Mouse (Mus musculus) forebrain, embryonic 16.5 days (tissue): Measurements from ENCODE around the gene Prss54. TPM values are rescaled to one million over a fixed set of nuclear protein-coding genes. Genes with fewer than 3 reads are reported as not detected.

ENCODE experiments used
- ATAC-seq: fragments of 200-750 bp; cut with Nextera tagmentation; 2 replicates; pipeline ENCODE4 v1.8.0; 2017; ENCODE audit warnings: mild to moderate bottlenecking, moderate library complexity
- H3K27ac ChIP-seq: fragments of 300-500 bp; sonication (generic); 2 replicates; pipeline ENCODE4 v1.5.1; 2014; ENCODE audit warnings: low read length, control low read depth
- H3K27me3 ChIP-seq: fragments of 300-500 bp; sonication (generic); replicated peaks from 2 replicates; pipeline ENCODE4 v1.6.1; 2014; ENCODE audit warnings: low read length; ENCODE audit not compliant: control insufficient read depth, insufficient read depth
- H3K36me3 ChIP-seq: fragments of 300-500 bp; sonication (generic); 2 replicates; pipeline ENCODE4 v1.6.1; 2014; ENCODE audit not compliant: control insufficient read depth, insufficient read depth
- H3K4me1 ChIP-seq: fragments of 300-500 bp; sonication (generic); replicated peaks from 2 replicates; pipeline ENCODE4 v1.6.1; 2014; ENCODE audit warnings: low read length; ENCODE audit not compliant: control insufficient read depth, insufficient read depth
- H3K4me2 ChIP-seq: fragments of 300-500 bp; sonication (generic); 2 replicates; pipeline ENCODE4 v1.6.1; 2014; ENCODE audit warnings: mild to moderate bottlenecking, low read length, control low read depth
- H3K4me3 ChIP-seq: fragments of 300-500 bp; sonication (generic); replicated peaks from 2 replicates; pipeline ENCODE4 v1.5.1; 2014; ENCODE audit warnings: mild to moderate bottlenecking, low read length, control low read depth
- H3K9ac ChIP-seq: fragments of 300-500 bp; sonication (generic); replicated peaks from 2 replicates; pipeline ENCODE4 v1.6.1; 2014; ENCODE audit warnings: low read depth, low read length, control low read depth
- H3K9me3 ChIP-seq: fragments of 300-500 bp; sonication (generic); 2 replicates; pipeline ENCODE4 v1.6.1; 2016; ENCODE audit warnings: low read length; ENCODE audit not compliant: control insufficient read depth
- WGBS: fragments of 180-500 bp; shearing (Covaris S2); extraction: QIAGEN DNeasy Blood & Tissue Kit; methylation state at CpG from one replicate; pipeline ENCODE4 v1.1.7; 2014; 5-methylcytosine and 5-hydroxymethylcytosine counted together
- polyA plus RNA-seq: library from polyadenylated mRNA; unstranded; fragments of >200 nt; fragmentation: Nextera tagmentation; extraction: Ambion mirVana; gene quantifications from 2 replicates; pipeline ENCODE4 v1.2.1, GENCODE M21; 2015

Prss54 gene
- polyA plus RNA-seq, 1 experiment from 2014 or later, result not detected

GRCm38 (mm10) chr8:95513219-95513618 lies 62.9 kb downstream of the Prss54 start:
- H3K4me2 ChIP-seq, result no peak overlapping the region
- H3K4me1 ChIP-seq, result no peaks in the 10 kb centered on the region
- H3K36me3 ChIP-seq, result no peaks in the 10 kb centered on the region
- no peaks in the 10 kb centered on the region for H3K9me3 ChIP-seq
- no peak overlapping the region for H3K9ac ChIP-seq
- WGBS, result 85% methylated on average over 4 of the region's 4 CpGs
- no peak overlapping the region for H3K27ac ChIP-seq
- H3K27me3 ChIP-seq, result no peaks in the 10 kb centered on the region
- no peak for ATAC-seq
- no peak overlapping the region for H3K4me3 ChIP-seq

- no peak overlapping the region for H3K4me2 ChIP-seq
- H3K4me1 ChIP-seq, result no peaks in the 10 kb centered on the region
- ATAC-seq, result no peak
- no peaks in the 10 kb centered on the region for H3K9me3 ChIP-seq
- no peaks in the 10 kb centered on the region for H3K36me3 ChIP-seq
- H3K27me3 ChIP-seq, result no peaks in the 10 kb centered on the region
- H3K4me3 ChIP-seq, result no peak overlapping the region
- H3K9ac ChIP-seq, result no peak overlapping the region
- 68% methylated on average over 4 of the region's 4 CpGs for WGBS
- no peak overlapping the region for H3K27ac ChIP-seq
Observed at GRCm38 (mm10) chr8:95512257-95512656, 63.9 kb downstream of the Prss54 start.

Other genes starting within 250 kb of the Prss54 start
- 19.8 and 21.8 TPM in 2 replicates for gene Zfp319, start 244.4 kb downstream of the Prss54 start, polyA plus RNA-seq
- gene Usb1, start 244.1 kb downstream of the Prss54 start, polyA plus RNA-seq, result 46.6 and 49.7 TPM in 2 replicates
- 10.9 and 11.3 TPM in 2 replicates for gene Mmp15, start 224.1 kb downstream of the Prss54 start, polyA plus RNA-seq
- gene Cfap20, start 141.5 kb downstream of the Prss54 start, polyA plus RNA-seq, result 139 and 141 TPM in 2 replicates
- 10.3 and 11.0 TPM in 2 replicates for gene Csnk2a2, start 86.3 kb downstream of the Prss54 start, polyA plus RNA-seq
- 1.3 and 1.5 TPM in 2 replicates for gene Ccdc113, start 42.3 kb downstream of the Prss54 start, polyA plus RNA-seq
- 10.8 and 11.5 TPM in 2 replicates for gene Gins3, start 57.1 kb upstream of the Prss54 start, polyA plus RNA-seq
- gene Ndrg4, start 100.6 kb upstream of the Prss54 start, polyA plus RNA-seq, result 221 and 296 TPM in 2 replicates
- 28.1 and 31.2 TPM in 2 replicates for gene Setd6, start 139.5 kb upstream of the Prss54 start, polyA plus RNA-seq
- gene Cnot1, start 231.1 kb upstream of the Prss54 start, polyA plus RNA-seq, result 58.5 and 58.7 TPM in 2 replicates
- 219 and 261 TPM in 2 replicates for gene Sap18b, start 249.0 kb upstream of the Prss54 start, polyA plus RNA-seq